Mouse (Mus musculus): ENCODE data around the gene Zic4.

Zic4 gene

GRCm38 (mm10) chr9:91395066-91395772 is 33.0 kb downstream of the Zic4 start:
- DNase-seq (ENCODE audit: extremely low read depth, low read depth, low spot score), result no peak

- no peak for DNase-seq (ENCODE audit: extremely low read depth, low read depth, low spot score)
Observed at GRCm38 (mm10) chr9:91399976-91400375, 37.8 kb downstream of the Zic4 start.

GRCm38 (mm10) chr9:91400482-91401093 is 38.4 kb downstream of the Zic4 start:
- DNase-seq (ENCODE audit: extremely low read depth, low read depth, low spot score), result no peak

GRCm38 (mm10) chr9:91401471-91401870 is 39.3 kb downstream of the Zic4 start:
- DNase-seq (ENCODE audit: extremely low read depth, low read depth, low spot score), result no peak

- no peak for DNase-seq (ENCODE audit: extremely low read depth, low read depth, low spot score)
Observed at GRCm38 (mm10) chr9:91404229-91404628, 42.0 kb downstream of the Zic4 start.

GRCm38 (mm10) chr9:91404905-91405752 is 42.9 kb downstream of the Zic4 start:
- DNase-seq (ENCODE audit: extremely low read depth, low read depth, low spot score), result no peak

- DNase-seq (ENCODE audit: extremely low read depth, low read depth, low spot score), result no peak
Observed at GRCm38 (mm10) chr9:91405753-91406178, 43.6 kb downstream of the Zic4 start.

- DNase-seq (ENCODE audit: extremely low read depth, low read depth, low spot score), result no peak
Observed at GRCm38 (mm10) chr9:91406258-91406763, 44.1 kb downstream of the Zic4 start.

GRCm38 (mm10) chr9:91409771-91410170 is 47.6 kb downstream of the Zic4 start:
- DNase-seq (ENCODE audit: extremely low read depth, low read depth, low spot score), result no peak

- no peak for DNase-seq (ENCODE audit: extremely low read depth, low read depth, low spot score)
Observed at GRCm38 (mm10) chr9:91414007-91414661, 51.9 kb downstream of the Zic4 start.

- DNase-seq (ENCODE audit: extremely low read depth, low read depth, low spot score), result no peak
Observed at GRCm38 (mm10) chr9:91420441-91420840, 58.2 kb downstream of the Zic4 start.

Data from fat pad, adult 2 months (tissue).